Mouse (Mus musculus) myocyte (in vitro differentiated cells): ENCODE data around the gene Nsun2.

Experiments used
- E2F4 ChIP-seq: IDR thresholded peaks from one replicate; pipeline ENCODE4 v1.6.1; 2011; ENCODE audit warnings: mild to moderate bottlenecking, control low read depth, moderate library complexity; ENCODE audit not compliant: insufficient read depth
- MYOD1 ChIP-seq, 3 experiments: IDR thresholded peaks; one replicate each; pipeline ENCODE4 v1.6.1; 2011; ENCODE audit warnings: control low read depth in 2 of 3, low read depth in 2 of 3, mild to moderate bottlenecking in 2 of 3, moderate library complexity in 1 of 3; ENCODE audit not compliant: insufficient read length in 2 of 3, control insufficient read depth in 1 of 3
- POLR2A ChIP-seq: IDR thresholded peaks from one replicate; pipeline ENCODE4 v1.6.1; 2011; ENCODE audit warnings: low read depth, mild to moderate bottlenecking, control low read depth, moderate library complexity; ENCODE audit not compliant: insufficient read length
- POLR2AphosphoS2 ChIP-seq: IDR thresholded peaks from one replicate; pipeline ENCODE4 v1.6.1; 2011; ENCODE audit warnings: low read depth, control low read depth; ENCODE audit not compliant: insufficient read length
- TCF3 ChIP-seq: IDR thresholded peaks from one replicate; pipeline ENCODE4 v1.6.1; 2011; ENCODE audit warnings: low read depth, control low read depth; ENCODE audit not compliant: insufficient read length

GRCm38 (mm10) chr13:69545019-69545418 is 11.5 kb downstream of the Nsun2 start:
- TF ChIP-seq E2F4 (no peak), MYOD1 (IDR thresholded peaks at IDR 0.05; ENCODE audit: control insufficient read depth in 1 of 3, insufficient read length in 2 of 3, low read depth in 2 of 3) (no peak), POLR2A (no peak), TCF3 (no peak), POLR2AphosphoS2 (no peak)
